Mouse (Mus musculus) kidney, embryonic 16.5 days (tissue): ENCODE measurements around the gene Igf2bp2. TPM values are rescaled to one million over a fixed set of nuclear protein-coding genes. Genes with fewer than 3 reads are reported as not detected.

Experiments
- ATAC-seq: fragments of 200-750 bp; cut with Nextera tagmentation; 2 replicates; pipeline ENCODE4 v1.8.0; 2017; ENCODE audit warnings: moderate TSS enrichment; ENCODE audit not compliant: low FRiP score, low TSS enrichment
- H3K27ac ChIP-seq: fragments of 300-500 bp; sonication (generic); 2 replicates; pipeline ENCODE4 v1.5.1; 2014; ENCODE audit warnings: low read length
- H3K27me3 ChIP-seq: fragments of 300-500 bp; sonication (generic); 2 replicates; pipeline ENCODE4 v1.6.1; 2014; ENCODE audit warnings: low read length, control low read depth, mixed read lengths; ENCODE audit not compliant: insufficient read depth
- H3K36me3 ChIP-seq: fragments of 300-500 bp; sonication (generic); 2 replicates; pipeline ENCODE4 v1.6.1; 2014; ENCODE audit warnings: low read length, control low read depth, mixed read lengths; ENCODE audit not compliant: insufficient read depth
- H3K4me1 ChIP-seq: fragments of 300-500 bp; sonication (generic); 2 replicates; pipeline ENCODE4 v1.6.1; 2014; ENCODE audit warnings: low read length, control low read depth, mixed read lengths; ENCODE audit not compliant: insufficient read depth
- H3K4me2 ChIP-seq: fragments of 300-500 bp; sonication (generic); replicated peaks from 2 replicates; pipeline ENCODE4 v1.6.1; 2014; ENCODE audit warnings: low read depth, low read length
- H3K4me3 ChIP-seq: fragments of 300-500 bp; sonication (generic); 2 replicates; pipeline ENCODE4 v1.5.1; 2014; ENCODE audit warnings: mild to moderate bottlenecking, low read length
- H3K9ac ChIP-seq: fragments of 300-500 bp; sonication (generic); replicated peaks from 2 replicates; pipeline ENCODE4 v1.6.1; 2014; ENCODE audit warnings: low read length
- H3K9me3 ChIP-seq: fragments of 300-500 bp; sonication (generic); 2 replicates; pipeline ENCODE4 v1.6.1; 2016; ENCODE audit warnings: low read length, control low read depth
- WGBS: fragments of 180-500 bp; shearing (Covaris S2); extraction: QIAGEN DNeasy Blood & Tissue Kit; methylation state at CpG from one replicate; pipeline ENCODE4 v1.1.7; 2014; 5-methylcytosine and 5-hydroxymethylcytosine counted together
- polyA plus RNA-seq: library from polyadenylated mRNA; unstranded; fragments of >200 nt; fragmentation: Nextera tagmentation; extraction: Ambion mirVana; gene quantifications from 2 replicates; pipeline ENCODE4 v1.2.1, GENCODE M21; 2015

Gene Igf2bp2
- polyA plus RNA-seq, 1 experiment from 2014 or later: 84.5 TPM

DNA sequence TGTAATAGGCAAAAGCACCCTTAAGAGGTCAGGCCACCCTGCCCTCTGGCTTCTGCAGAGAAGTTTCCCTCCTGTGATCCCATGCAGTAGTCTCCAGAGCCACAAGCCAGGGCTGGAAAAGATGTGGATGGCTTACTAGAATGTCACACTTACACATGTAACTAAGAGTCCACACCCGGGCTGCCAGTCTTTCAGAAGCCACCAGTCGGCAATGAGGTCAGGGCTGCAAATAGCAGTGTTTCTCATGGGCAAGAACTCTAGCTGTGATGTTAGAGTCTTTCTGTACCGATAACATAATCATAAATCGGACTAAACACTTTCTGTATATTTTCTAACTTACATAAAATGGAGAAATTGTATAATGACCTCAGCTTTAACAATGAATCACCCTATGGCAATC is 46.4 kb downstream of the Igf2bp2 start:
- 89% methylated on average over 4 of the region's 4 CpGs for WGBS
- H3K4me2 ChIP-seq: no peak overlapping the region

DNA sequence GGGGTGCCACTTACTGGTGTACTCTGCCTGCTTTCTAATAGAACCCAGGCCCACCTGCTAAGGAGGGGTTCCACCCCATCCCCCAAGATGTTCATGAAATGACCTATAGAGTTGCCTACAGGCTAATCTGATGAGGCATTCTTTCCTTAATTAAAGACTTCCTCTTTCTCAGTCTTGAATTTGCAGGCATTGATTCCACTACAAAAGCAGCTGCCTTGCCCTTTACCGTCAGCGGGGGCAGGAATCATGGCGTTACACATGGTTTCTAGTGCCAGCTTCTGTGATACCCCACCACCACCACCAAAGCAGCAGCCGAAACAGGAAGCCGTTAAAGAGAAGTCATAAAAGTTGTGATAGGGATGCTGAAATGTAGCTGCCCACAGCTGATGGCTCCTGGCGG is 47.0 kb downstream of the Igf2bp2 start:
- no peak overlapping the region for H3K27ac ChIP-seq
- no peak overlapping the region for H3K4me3 ChIP-seq
- H3K9ac ChIP-seq: no peak overlapping the region
- H3K4me2 ChIP-seq: no peak overlapping the region
- peaks cover 4% of the 10 kb centered on the region for H3K36me3 ChIP-seq
- H3K27me3 ChIP-seq: no peaks in the 10 kb centered on the region
- H3K4me1 ChIP-seq: peaks cover 11% of the 10 kb centered on the region; the same call in 1 of the 2 replicates
- WGBS: 48% methylated on average over 6 of the region's 6 CpGs
- ATAC-seq: no peak
- H3K9me3 ChIP-seq: no peaks in the 10 kb centered on the region

More for the DNA sequence above, 46.4 kb downstream of the Igf2bp2 start:
- peaks cover 4% of the 10 kb centered on the region for H3K36me3 ChIP-seq
- no peak overlapping the region for H3K4me3 ChIP-seq
- H3K9ac ChIP-seq: no peak overlapping the region
- no peaks in the 10 kb centered on the region for H3K9me3 ChIP-seq
- ATAC-seq: no peak
- H3K27me3 ChIP-seq: no peaks in the 10 kb centered on the region
- H3K27ac ChIP-seq: no peak overlapping the region
- peaks cover 11% of the 10 kb centered on the region; the same call in 1 of the 2 replicates for H3K4me1 ChIP-seq

DNA sequence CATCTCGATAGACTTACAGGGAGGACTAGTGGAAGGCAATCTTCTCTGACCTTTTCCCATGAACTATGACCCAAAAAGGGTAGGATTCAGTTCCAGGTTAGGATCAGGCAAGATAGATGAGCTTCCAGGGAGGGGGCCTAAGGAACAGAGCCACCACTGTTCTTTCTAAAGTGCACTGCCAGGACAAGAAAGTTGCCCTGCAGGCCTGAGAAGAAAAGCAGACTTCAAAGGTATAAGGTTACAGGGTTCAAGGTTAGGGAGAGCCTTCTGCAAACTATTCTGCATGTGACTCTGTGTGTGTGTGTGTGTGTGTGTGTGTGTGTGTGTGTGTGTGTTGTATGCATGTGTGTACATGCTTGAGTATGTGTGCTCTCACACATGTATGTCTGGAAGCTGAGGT is 53.1 kb downstream of the Igf2bp2 start:
- Histone ChIP-seq H3K9me3 (no peaks in the 10 kb centered on the region), H3K27me3 (no peaks in the 10 kb centered on the region), H3K27ac (no peak overlapping the region), H3K4me1 (peaks cover 7% of the 10 kb centered on the region; the same call in 1 of the 2 replicates), H3K4me2 (no peak overlapping the region), H3K4me3 (no peak overlapping the region), H3K9ac (no peak overlapping the region), H3K36me3 (no peaks in the 10 kb centered on the region)
- ATAC-seq: no peak
- WGBS: 21% methylated on average over 1 of the region's 1 CpGs

DNA sequence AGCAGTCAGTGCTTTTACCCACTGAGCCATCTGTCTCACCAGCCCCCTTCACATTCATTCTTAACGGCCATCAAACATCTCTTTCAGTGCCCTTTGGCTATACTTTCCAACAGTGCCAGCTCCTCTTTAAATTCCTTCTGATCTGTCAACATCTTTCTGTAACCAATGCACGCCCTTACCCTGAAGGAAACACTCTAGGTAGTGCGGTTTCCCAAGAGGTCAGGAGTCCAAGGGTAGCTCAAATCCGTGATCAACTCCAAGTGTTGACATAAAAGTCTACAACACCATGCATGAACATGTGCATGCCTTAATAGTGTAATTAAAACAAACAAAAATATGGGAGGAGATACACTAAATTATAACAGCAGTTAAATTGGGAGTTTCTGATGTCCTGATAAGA is 53.9 kb downstream of the Igf2bp2 start:
- H3K27me3 ChIP-seq: no peaks in the 10 kb centered on the region
- no peak overlapping the region for H3K4me3 ChIP-seq
- no peaks in the 10 kb centered on the region for H3K36me3 ChIP-seq
- WGBS: 71% methylated on average over 4 of the region's 4 CpGs
- no peak overlapping the region for H3K4me2 ChIP-seq
- no peak overlapping the region for H3K27ac ChIP-seq
- H3K9ac ChIP-seq: no peak overlapping the region
- ATAC-seq: no peak
- peaks cover 7% of the 10 kb centered on the region; the same call in 1 of the 2 replicates for H3K4me1 ChIP-seq
- no peaks in the 10 kb centered on the region for H3K9me3 ChIP-seq

DNA sequence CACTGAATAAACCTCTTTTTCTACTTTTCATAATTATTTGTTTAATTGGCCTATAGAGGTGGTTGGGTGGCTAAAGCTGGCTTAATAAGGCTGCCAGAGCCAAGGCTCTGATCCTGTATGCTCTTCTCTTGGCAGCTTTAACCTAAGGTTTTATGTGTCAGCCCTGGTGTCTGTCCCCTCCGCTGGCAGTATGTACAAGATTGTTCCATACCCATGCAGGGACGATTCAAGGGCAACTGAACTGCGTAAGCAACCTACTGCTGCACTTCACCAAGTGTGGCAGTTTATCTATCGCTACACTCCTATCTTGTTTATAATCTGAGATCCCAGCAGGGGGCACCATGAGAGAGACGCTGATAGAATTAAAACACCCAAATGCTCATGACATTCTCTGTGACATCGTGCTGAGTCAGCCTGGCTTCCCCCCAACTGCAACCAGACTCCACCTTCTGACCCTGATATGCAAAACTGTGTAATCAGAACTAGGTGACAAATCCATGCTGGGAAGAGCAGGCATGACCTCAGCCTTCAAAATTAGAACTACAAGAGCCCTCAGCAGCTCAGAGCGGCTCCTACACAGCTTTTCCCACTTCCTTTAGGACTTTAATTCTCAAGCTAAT is 55.1 kb downstream of the Igf2bp2 start:
- 61% methylated on average over 7 of the region's 7 CpGs for WGBS
- H3K9me3 ChIP-seq: no peaks in the 10 kb centered on the region
- H3K4me2 ChIP-seq: no peak overlapping the region
- H3K27ac ChIP-seq: no peak overlapping the region
- H3K9ac ChIP-seq: no peak overlapping the region
- H3K27me3 ChIP-seq: no peaks in the 10 kb centered on the region
- no peaks in the 10 kb centered on the region for H3K36me3 ChIP-seq
- peaks cover 7% of the 10 kb centered on the region; the same call in 1 of the 2 replicates for H3K4me1 ChIP-seq
- no peak for ATAC-seq
- no peak overlapping the region for H3K4me3 ChIP-seq

GRCm38 (mm10) chr16:22106012-22106584 is 57.0 kb downstream of the Igf2bp2 start:
- Histone ChIP-seq H3K27ac (no peak overlapping the region), H3K4me2 (no peak overlapping the region), H3K27me3 (no peaks in the 10 kb centered on the region), H3K4me3 (no peak overlapping the region), H3K9me3 (no peaks in the 10 kb centered on the region), H3K9ac (no peak overlapping the region), H3K4me1 (peaks cover 7% of the 10 kb centered on the region; the same call in 1 of the 2 replicates), H3K36me3 (peaks cover under 1% of the 10 kb centered on the region; the same call in 1 of the 2 replicates)
- WGBS: 81% methylated on average over 6 of the region's 6 CpGs
- no peak for ATAC-seq

DNA sequence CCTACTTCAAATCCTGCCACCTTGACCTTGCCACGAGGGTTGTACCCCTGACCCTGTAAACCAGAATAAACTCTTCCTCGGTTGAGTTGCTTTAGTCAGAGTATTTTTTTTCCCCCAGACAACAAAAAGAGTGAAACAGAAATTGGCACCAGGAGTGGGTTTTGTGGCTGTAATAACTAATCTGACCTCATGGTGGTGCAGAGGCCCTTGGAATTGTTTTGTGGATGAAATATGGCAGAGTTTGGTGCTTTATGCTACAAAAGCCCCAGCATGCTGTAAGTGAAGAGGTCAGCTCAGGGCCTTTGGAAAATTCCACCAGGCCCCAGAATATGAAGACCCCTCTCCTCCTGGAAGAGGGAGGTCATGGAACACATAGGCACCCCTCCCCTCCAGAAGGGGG is 63.0 kb downstream of the Igf2bp2 start:
- Histone ChIP-seq H3K4me1 (peaks cover 7% of the 10 kb centered on the region; the same call in 1 of the 2 replicates), H3K9ac (no peak overlapping the region), H3K36me3 (peaks cover 10% of the 10 kb centered on the region), H3K4me3 (no peak overlapping the region), H3K4me2 (no peak overlapping the region), H3K27me3 (no peaks in the 10 kb centered on the region), H3K9me3 (peaks cover 5% of the 10 kb centered on the region; the same call in 1 of the 2 replicates), H3K27ac (no peak overlapping the region)
- WGBS: 71% methylated on average over 2 of the region's 2 CpGs
- no peak for ATAC-seq

DNA sequence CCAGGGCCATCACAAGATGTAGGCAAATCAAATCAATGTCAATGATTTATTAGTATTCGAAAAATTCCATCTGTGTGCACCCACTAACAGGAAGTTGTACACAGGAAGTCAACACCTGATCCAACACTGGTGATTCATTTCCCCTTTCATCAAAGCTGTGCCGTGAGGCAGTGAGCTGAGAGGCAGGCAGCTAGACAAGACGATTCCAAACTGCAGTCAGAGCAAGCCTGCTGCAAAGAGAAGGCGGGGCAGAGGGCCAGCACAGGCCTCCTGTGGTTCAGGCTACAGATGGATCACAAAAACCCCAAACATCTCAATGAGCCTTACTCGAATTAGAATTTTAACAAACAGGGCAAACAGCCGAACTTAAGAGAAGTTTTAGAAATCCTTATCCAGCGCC is 65.4 kb downstream of the Igf2bp2 start:
- WGBS: 51% methylated on average over 7 of the region's 7 CpGs
- no peak overlapping the region for H3K4me3 ChIP-seq

DNA sequence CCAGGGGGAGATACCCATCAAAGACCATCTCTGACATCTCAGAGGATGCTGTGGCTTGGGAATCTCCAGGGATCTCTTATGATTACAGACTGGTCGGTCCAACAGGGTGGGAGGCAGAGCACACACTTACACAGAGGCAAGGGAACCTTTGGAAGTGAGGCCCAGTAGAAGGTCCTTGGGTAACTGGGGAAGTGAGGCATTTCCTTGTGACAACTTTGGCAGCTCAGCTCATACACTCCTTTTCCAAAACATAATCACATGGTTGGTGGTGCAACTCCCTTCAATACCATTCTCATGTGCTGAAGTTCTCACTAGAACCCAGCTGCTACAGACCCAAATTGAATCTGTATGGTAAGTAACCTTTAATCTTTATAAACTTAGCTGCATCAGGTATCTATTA is 67.3 kb downstream of the Igf2bp2 start:
- Histone ChIP-seq H3K4me3 (no peak overlapping the region), H3K9me3 (peaks cover 1% of the 10 kb centered on the region; the same call in 1 of the 2 replicates), H3K4me2 (no peak overlapping the region), H3K4me1 (peaks cover 7% of the 10 kb centered on the region; the same call in 1 of the 2 replicates), H3K36me3 (peaks cover 5% of the 10 kb centered on the region), H3K27ac (no peak overlapping the region), H3K9ac (no peak overlapping the region), H3K27me3 (no peaks in the 10 kb centered on the region)
- ATAC-seq: no peak
- 86% methylated on average over 1 of the region's 1 CpGs for WGBS

More for the DNA sequence above, 65.4 kb downstream of the Igf2bp2 start:
- no peak overlapping the region for H3K9ac ChIP-seq
- H3K4me2 ChIP-seq: no peak overlapping the region
- ATAC-seq: no peak
- H3K27me3 ChIP-seq: no peaks in the 10 kb centered on the region
- peaks cover 5% of the 10 kb centered on the region; the same call in 1 of the 2 replicates for H3K9me3 ChIP-seq
- H3K36me3 ChIP-seq: peaks cover 10% of the 10 kb centered on the region
- 0 out of 2 replicates have a peak overlapping the region, but pooled peaks have one; percentile 29 for H3K27ac ChIP-seq
- peaks cover 7% of the 10 kb centered on the region; the same call in 1 of the 2 replicates for H3K4me1 ChIP-seq

DNA sequence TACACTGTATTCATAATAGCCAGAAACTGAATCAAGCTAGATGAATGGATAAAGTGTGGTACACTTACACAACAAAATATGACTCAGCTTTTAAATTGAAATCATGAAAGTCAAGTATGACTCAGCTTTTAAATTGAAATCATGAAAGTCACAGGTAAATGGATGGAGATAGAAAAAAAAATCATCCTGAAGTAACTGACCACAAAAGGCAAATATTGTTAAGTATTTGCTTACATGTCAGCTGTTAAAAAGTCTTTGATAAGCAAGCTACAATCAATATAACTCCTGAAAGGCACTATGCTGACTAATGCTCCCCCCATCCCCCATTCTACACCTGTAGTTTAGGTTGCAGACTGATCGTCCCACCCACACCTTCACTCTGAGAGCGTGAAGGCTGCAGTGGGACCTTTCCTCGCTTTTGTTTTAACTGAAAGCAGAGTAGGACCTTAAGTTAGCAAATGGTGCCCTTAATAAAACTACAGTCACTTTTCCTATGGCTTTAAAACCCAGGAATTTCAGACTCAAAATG is 71.8 kb downstream of the Igf2bp2 start:
- no peak overlapping the region for H3K9ac ChIP-seq
- H3K9me3 ChIP-seq: no peaks in the 10 kb centered on the region
- no peak overlapping the region for H3K4me2 ChIP-seq
- H3K36me3 ChIP-seq: peaks cover 16% of the 10 kb centered on the region
- no peak overlapping the region for H3K4me3 ChIP-seq
- no peak for ATAC-seq
- H3K27ac ChIP-seq: no peak overlapping the region
- WGBS: 76% methylated on average over 3 of the region's 3 CpGs
- H3K27me3 ChIP-seq: no peaks in the 10 kb centered on the region
- H3K4me1 ChIP-seq: no peaks in the 10 kb centered on the region
